Mouse (Mus musculus) MEL (cell line): ENCODE results near the gene Hoxd8. TPM values are rescaled to one million over a fixed set of nuclear protein-coding genes. Genes with fewer than 3 reads are reported as not detected.

Source experiments
- DNase-seq: peaks from one replicate; pipeline ENCODE4 v3.0.0; 2011; ENCODE audit warnings: low read depth, low spot score
- H3K27ac ChIP-seq: 2 replicates; pipeline ENCODE4 v1.5.1; 2012; ENCODE audit warnings: low read depth, mild to moderate bottlenecking, control low read depth, low read length, moderate library complexity; ENCODE audit not compliant: control insufficient read depth
- H3K27me3 ChIP-seq, 2 experiments: fragments of 150-350 bp in 1 of 2; sonication (generic) in 1 of 2; 2 replicates each; pipeline ENCODE4 v1.6.1; 2012; ENCODE audit warnings: low read length in 2 of 2, mild to moderate bottlenecking in 2 of 2, improper control_type of control experiment in 1 of 2, moderate library complexity in 1 of 2; ENCODE audit not compliant: insufficient read depth in 2 of 2, control insufficient read depth in 1 of 2
- H3K36me3 ChIP-seq, 2 experiments: 2 replicates each; pipeline ENCODE4 v1.6.1; 2012 to 2014; ENCODE audit warnings: low read length in 2 of 2, improper control_type of control experiment in 1 of 2, inconsistent platforms in 1 of 2, mild to moderate bottlenecking in 1 of 2; ENCODE audit not compliant: insufficient read depth in 2 of 2, control insufficient read depth in 1 of 2
- H3K4me1 ChIP-seq, 2 experiments: fragments of 150-350 bp in 1 of 2; sonication (generic) in 1 of 2; 2 replicates each; pipeline ENCODE4 v1.6.1; 2012; ENCODE audit warnings: low read length in 2 of 2, improper control_type of control experiment in 1 of 2, mild to moderate bottlenecking in 1 of 2; ENCODE audit not compliant: insufficient read depth in 2 of 2, control insufficient read depth in 1 of 2
- H3K4me3 ChIP-seq, 2 experiments: fragments of 150-350 bp in 1 of 2; sonication (generic) in 1 of 2; 2 replicates each; pipeline ENCODE4 v1.5.1; 2012; ENCODE audit warnings: low read depth in 2 of 2, low read length in 2 of 2, mild to moderate bottlenecking in 2 of 2, moderate library complexity in 2 of 2, control low read depth in 1 of 2, improper control_type of control experiment in 1 of 2; ENCODE audit not compliant: control insufficient read depth in 1 of 2, insufficient read depth in 1 of 2
- H3K79me2 ChIP-seq: 2 replicates; pipeline ENCODE4 v1.6.1; 2012; ENCODE audit warnings: mild to moderate bottlenecking, low read length, moderate library complexity; ENCODE audit not compliant: control insufficient read depth, poor library complexity, insufficient read depth
- H3K9ac ChIP-seq: 2 replicates; pipeline ENCODE4 v1.6.1; 2012; ENCODE audit warnings: low read depth, mild to moderate bottlenecking, control low read depth, low read length, moderate library complexity; ENCODE audit not compliant: control insufficient read depth, poor library complexity, severe bottlenecking
- H3K9me3 ChIP-seq: fragments of 150-350 bp; sonication (generic); replicated peaks from 2 replicates; pipeline ENCODE4 v1.6.1; 2012; ENCODE audit warnings: mild to moderate bottlenecking, low read length, improper control_type of control experiment, moderate library complexity; ENCODE audit not compliant: insufficient read depth
- BHLHE40 ChIP-seq: IDR thresholded peaks from 2 replicates; pipeline ENCODE4 v1.6.1; 2012; ENCODE audit warnings: low read depth, mild to moderate bottlenecking, inconsistent platforms, low read length, improper control_type of control experiment, borderline replicate concordance
- CHD1 ChIP-seq: IDR thresholded peaks from 2 replicates; pipeline ENCODE4 v1.6.1; 2012; ENCODE audit warnings: low read depth, mild to moderate bottlenecking, inconsistent platforms, low read length, improper control_type of control experiment
- CHD2 ChIP-seq: IDR thresholded peaks from 2 replicates; pipeline ENCODE4 v1.6.1; 2011; ENCODE audit warnings: low read length, improper control_type of control experiment
- GATA1 ChIP-seq: IDR thresholded peaks from 2 replicates; pipeline ENCODE4 v1.6.1; 2011; ENCODE audit warnings: low read depth, low read length, improper control_type of control experiment
- HCFC1 ChIP-seq: IDR thresholded peaks from 2 replicates; pipeline ENCODE4 v1.6.1; 2012; ENCODE audit warnings: low read depth, mild to moderate bottlenecking, inconsistent platforms, low read length, improper control_type of control experiment, moderate library complexity
- MAX ChIP-seq: IDR thresholded peaks from 2 replicates; pipeline ENCODE4 v1.6.1; 2011; ENCODE audit warnings: low read length, improper control_type of control experiment
- MAZ ChIP-seq: IDR thresholded peaks from 2 replicates; pipeline ENCODE4 v1.6.1; 2012; ENCODE audit warnings: low read depth, mild to moderate bottlenecking, inconsistent platforms, low read length, improper control_type of control experiment
- MEF2A ChIP-seq: IDR thresholded peaks from 2 replicates; pipeline ENCODE4 v1.6.1; 2014; ENCODE audit warnings: low read depth, mild to moderate bottlenecking, inconsistent platforms, low read length, improper control_type of control experiment; ENCODE audit not compliant: poor library complexity, insufficient replicate concordance, severe bottlenecking; ENCODE audit errors: extremely low read depth
- MXI1 ChIP-seq: IDR thresholded peaks from 2 replicates; pipeline ENCODE4 v1.6.1; 2011; ENCODE audit warnings: mild to moderate bottlenecking, low read depth, low read length, improper control_type of control experiment
- MYB ChIP-seq: IDR thresholded peaks from 2 replicates; pipeline ENCODE4 v1.6.1; 2011; ENCODE audit warnings: mild to moderate bottlenecking, low read depth, low read length, improper control_type of control experiment
- MYC ChIP-seq: IDR thresholded peaks from 2 replicates; pipeline ENCODE4 v1.6.1; 2011; ENCODE audit warnings: low read depth, mild to moderate bottlenecking, low read length, improper control_type of control experiment, moderate library complexity
- POLR2A ChIP-seq, 2 experiments: IDR thresholded peaks; 2 replicates each; pipeline ENCODE4 v1.6.1; 2011 to 2012; ENCODE audit warnings: low read length in 2 of 2, mild to moderate bottlenecking in 2 of 2, control low read depth in 1 of 2, improper control_type of control experiment in 1 of 2, low read depth in 1 of 2, moderate library complexity in 1 of 2; ENCODE audit not compliant: control insufficient read depth in 1 of 2, insufficient read depth in 1 of 2, poor library complexity in 1 of 2
- POLR2AphosphoS2 ChIP-seq: IDR thresholded peaks from 2 replicates; pipeline ENCODE4 v1.6.1; 2011; ENCODE audit warnings: low read length, improper control_type of control experiment
- POLR2AphosphoS5 ChIP-seq: IDR thresholded peaks from 2 replicates; pipeline ENCODE4 v1.6.1; 2012; ENCODE audit warnings: low read depth, borderline replicate concordance, mild to moderate bottlenecking, inconsistent platforms, low read length, moderate library complexity, mixed read lengths
- RCOR1 ChIP-seq: IDR thresholded peaks from 2 replicates; pipeline ENCODE4 v1.6.1; 2012; ENCODE audit warnings: low read depth, mild to moderate bottlenecking, inconsistent platforms, low read length, improper control_type of control experiment
- SMC3 ChIP-seq: IDR thresholded peaks from 2 replicates; pipeline ENCODE4 v1.6.1; 2011; ENCODE audit warnings: low read depth, low read length, improper control_type of control experiment
- TBP ChIP-seq: IDR thresholded peaks from 2 replicates; pipeline ENCODE4 v1.8.0; 2011; ENCODE audit warnings: low read depth, low read length, improper control_type of control experiment
- UBTF ChIP-seq: IDR thresholded peaks from 2 replicates; pipeline ENCODE4 v1.6.1; 2012; ENCODE audit warnings: low read depth, mild to moderate bottlenecking, inconsistent platforms, low read length, improper control_type of control experiment, moderate library complexity, borderline replicate concordance; ENCODE audit not compliant: insufficient read depth
- USF2 ChIP-seq, 2 experiments: IDR thresholded peaks; 2 replicates each; pipeline ENCODE4 v1.6.1; 2011 to 2012; ENCODE audit warnings: improper control_type of control experiment in 2 of 2, low read length in 2 of 2, borderline replicate concordance in 1 of 2, inconsistent platforms in 1 of 2, low read depth in 1 of 2, mild to moderate bottlenecking in 1 of 2; ENCODE audit not compliant: insufficient read depth in 1 of 2
- ZNF384 ChIP-seq: IDR thresholded peaks from 2 replicates; pipeline ENCODE4 v1.6.1; 2012; ENCODE audit warnings: low read depth, mild to moderate bottlenecking, inconsistent platforms, low read length, improper control_type of control experiment
- polyA plus RNA-seq, 2 experiments: library from polyadenylated mRNA; stranded (reverse) in 1 of 2; unstranded in 1 of 2; fragments of >175 nt in 1 of 2; fragments of >200 nt in 1 of 2; gene quantifications; 2 replicates each; pipeline versions ENCODE4 v1.2.1 to v1.2.4; 2012; ENCODE audit warnings: low replicate concordance in 2 of 2, low read depth in 1 of 2; ENCODE audit not compliant: insufficient read length in 2 of 2, insufficient read depth in 1 of 2, missing spikeins in 1 of 2
- total RNA-seq: library from RNA; depleted of rRNA; stranded (reverse); fragments of 300-350 nt; gene quantifications from 2 replicates; pipeline ENCODE4 v1.2.3, GENCODE M21; 2012

The Hoxd8 gene
- total and polyA plus RNA-seq, 3 experiments: 4.7 to 7.4 TPM; not detected in 1

GRCm38 (mm10) chr2:74747006-74747405, 42.6 kb downstream of the Hoxd8 start:
- Histone ChIP-seq H3K9me3 (no peaks in the 10 kb centered on the region), H3K9ac (no peak overlapping the region), H3K36me3 (no peaks in the 10 kb centered on the region), H3K4me3 (no peak overlapping the region), H3K79me2 (no peaks in the 10 kb centered on the region), H3K4me1 (no peaks in the 10 kb centered on the region), H3K27ac (no peak overlapping the region), H3K27me3 (no peaks in the 10 kb centered on the region; a peak in 1 of 4 replicates)
- no peak for TF ChIP-seq POLR2AphosphoS5
- TF ChIP-seq MEF2A: no peak
- TF ChIP-seq GATA1: no peak
- TF ChIP-seq MYC: no peak
- no peak for TF ChIP-seq SMC3
- TF ChIP-seq ZNF384: no peak
- TF ChIP-seq MAZ: no peak
- no peak for TF ChIP-seq MXI1
- no peak for DNase-seq

- H3K27me3 ChIP-seq: no peaks in the 10 kb centered on the region; a peak in 1 of 4 replicates
These were observed 43.3 kb downstream of the Hoxd8 start for GRCm38 (mm10) chr2:74747661-74748141.

GRCm38 (mm10) chr2:74748436-74748995, 44.1 kb downstream of the Hoxd8 start:
- TF ChIP-seq TBP (no peak), POLR2AphosphoS2 (no peak), POLR2AphosphoS5 (no peak), POLR2A (IDR thresholded peaks at IDR 0.05; ENCODE audit: control insufficient read depth in 1 of 2, insufficient read depth in 1 of 2, low read depth in 1 of 2, low read length in 2 of 2, poor library complexity in 1 of 2) (no peak), HCFC1 (no peak), ZNF384 (no peak), MEF2A (no peak), CHD1 (no peak), CHD2 (no peak), MYB (no peak), USF2 (IDR thresholded peaks at IDR 0.05; ENCODE audit: borderline replicate concordance in 1 of 2, insufficient read depth in 1 of 2, low read depth in 1 of 2, low read length in 2 of 2) (no peak), MAX (no peak)
- Histone ChIP-seq H3K4me3 (no peak overlapping the region), H3K27me3 (no peaks in the 10 kb centered on the region), H3K4me1 (no peaks in the 10 kb centered on the region), H3K79me2 (no peaks in the 10 kb centered on the region), H3K36me3 (no peaks in the 10 kb centered on the region), H3K9me3 (no peaks in the 10 kb centered on the region), H3K27ac (no peak overlapping the region), H3K9ac (no peak overlapping the region)
- no peak for DNase-seq

More at GRCm38 (mm10) chr2:74747661-74748141, 43.3 kb downstream of the Hoxd8 start:
- Histone ChIP-seq H3K9me3 (no peaks in the 10 kb centered on the region), H3K4me1 (no peaks in the 10 kb centered on the region), H3K27ac (no peak overlapping the region), H3K9ac (no peak overlapping the region), H3K4me3 (no peak overlapping the region), H3K79me2 (no peaks in the 10 kb centered on the region), H3K36me3 (no peaks in the 10 kb centered on the region)
- DNase-seq: no peak
- TF ChIP-seq USF2 (IDR thresholded peaks at IDR 0.05; ENCODE audit: borderline replicate concordance in 1 of 2, insufficient read depth in 1 of 2, low read depth in 1 of 2, low read length in 2 of 2) (no peak), GATA1 (no peak), MYB (no peak), BHLHE40 (no peak), RCOR1 (no peak), UBTF (no peak)
